10 mouse cellular contexts compared by ENCODE assay signal in the genomic region with DNA sequence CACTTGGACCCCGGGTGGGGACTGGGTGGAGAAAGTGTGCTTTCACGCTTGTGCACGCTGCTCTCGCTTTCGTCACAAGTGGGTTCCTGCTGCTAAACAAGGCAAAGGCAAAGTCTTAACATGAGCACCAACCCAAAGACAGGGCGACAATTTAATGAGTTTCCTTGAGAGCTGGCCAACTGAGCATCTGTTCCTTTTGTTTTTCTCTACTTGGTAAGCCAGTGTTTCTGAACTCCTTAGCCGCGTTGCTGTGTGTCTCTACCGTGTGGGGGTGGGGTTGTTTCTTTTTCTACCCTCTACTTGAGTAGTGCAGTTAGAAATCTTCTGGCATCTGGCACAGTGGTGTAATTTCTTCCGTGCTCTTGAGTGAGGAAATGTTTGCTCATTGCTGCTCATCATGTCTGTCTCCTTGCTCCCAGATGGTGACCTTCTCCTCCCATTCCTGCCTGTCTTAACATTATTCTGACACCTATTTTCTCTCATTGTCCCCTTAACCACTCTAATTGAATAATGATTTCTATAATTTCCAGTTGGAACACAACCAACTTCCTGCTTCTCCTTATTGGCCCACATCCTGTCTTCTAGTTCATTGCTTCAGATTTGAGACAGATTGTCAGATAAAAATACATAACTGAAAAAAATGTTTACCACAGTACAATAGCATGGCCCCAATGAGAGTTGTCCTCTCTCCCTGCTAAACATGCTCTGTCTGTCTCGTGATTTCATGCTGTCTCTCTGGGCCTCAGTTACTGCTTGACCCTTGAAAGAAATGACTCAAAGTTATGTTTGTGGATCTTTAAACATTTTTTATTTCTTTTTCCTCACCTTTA.
DNase-seq lines count a peak whose midpoint lies in the region; ATAC-seq and TF ChIP-seq lines count a peak whose summit lies in the region.
"Had no signal": no experiment of that assay in that cellular context is flagged by ENCODE, and none has a peak within 500 bp of the region (broad histone marks: within the 10 kb centered on the region; RNA-seq: fewer than 3 reads in every experiment).

No protein-coding gene starts in this region.

- TF ChIP-seq RAD21 in MEL (IDR thresholded peaks at IDR 0.05; ENCODE audit: low read depth, low read length) = no peak

- H3K4me2 ChIP-seq in kidney, embryonic 16.5 days (replicated peaks; ENCODE audit: low read depth, low read length) = no peak overlapping the region; the same call in 1 of the 2 replicates
- no peak overlapping the region for H3K4me2 ChIP-seq in intestine, embryonic 16.5 days (ENCODE audit: low read depth, low read length)
- H3K4me2 ChIP-seq: heart, embryonic 15.5 days had no signal

- H3K27me3 ChIP-seq in kidney, embryonic 16.5 days (ENCODE audit: insufficient read depth, low read length) = no peaks in the 10 kb centered on the region
- H3K27me3 ChIP-seq in MEL (ENCODE audit: control insufficient read depth in 1 of 2, insufficient read depth in 2 of 2, low read length in 2 of 2) = no peaks in the 10 kb centered on the region
- H3K27me3 ChIP-seq in intestine, embryonic 16.5 days (replicated peaks; ENCODE audit: control insufficient read depth, insufficient read depth, low read length) = no peaks in the 10 kb centered on the region
- H3K27me3 ChIP-seq: heart, embryonic 15.5 days; megakaryocyte, embryonic 14.5 days had no signal

- WGBS in kidney, embryonic 16.5 days = 53% methylated on average over 11 of the region's 11 CpGs
- WGBS in lung, adult 2 months = 29% methylated on average over 11 of the region's 11 CpGs
- WGBS in intestine, embryonic 16.5 days = 59% methylated on average over 11 of the region's 11 CpGs

- peak; percentile 29 for DNase-seq in kidney, postnatal 14 days
- peak; percentile 30 for DNase-seq in MEL (ENCODE audit: low read depth, low spot score)
- peak; percentile 51 for DNase-seq in cerebellum, adult 11-12 months
- no peak for DNase-seq in lung, adult 2 months
- DNase-seq in thymus, postnatal 0 days (ENCODE audit: low spot score) = peak; percentile 83
- DNase-seq in heart, postnatal 25 days (ENCODE audit: low spot score) = no peak

- TF ChIP-seq POLR2A in MEL (IDR thresholded peaks at IDR 0.05; ENCODE audit: control insufficient read depth in 1 of 2, insufficient read depth in 1 of 2, low read depth in 1 of 2, low read length in 2 of 2, poor library complexity in 1 of 2) = no peak
- no peak for TF ChIP-seq POLR2A in lung, adult 2 months (IDR thresholded peaks at IDR 0.05; ENCODE audit: borderline replicate concordance, extremely low read depth, low read depth, low read length)

- H3K9me3 ChIP-seq in kidney, embryonic 16.5 days (ENCODE audit: low read length) = no peaks in the 10 kb centered on the region
- H3K9me3 ChIP-seq in MEL (replicated peaks; ENCODE audit: insufficient read depth, low read length) = no peaks in the 10 kb centered on the region
- no peaks in the 10 kb centered on the region for H3K9me3 ChIP-seq in intestine, embryonic 16.5 days (ENCODE audit: control insufficient read depth, low read length)
- H3K9me3 ChIP-seq: heart, embryonic 15.5 days; megakaryocyte, embryonic 14.5 days had no signal

- H3K79me2 ChIP-seq in MEL (ENCODE audit: control insufficient read depth, insufficient read depth, low read length, poor library complexity) = no peaks in the 10 kb centered on the region

- peaks cover 6% of the 10 kb centered on the region for H3K36me3 ChIP-seq in kidney, embryonic 16.5 days (ENCODE audit: insufficient read depth, low read length)
- H3K36me3 ChIP-seq in MEL (ENCODE audit: control insufficient read depth in 1 of 2, insufficient read depth in 2 of 2, low read length in 2 of 2) = peaks cover 0 to 5% of the 10 kb centered on the region in 2 experiments; a peak in 2 of 4 replicates
- H3K36me3 ChIP-seq in intestine, embryonic 16.5 days (ENCODE audit: control insufficient read depth, insufficient read depth, low read length) = no peaks in the 10 kb centered on the region
- H3K36me3 ChIP-seq: heart, embryonic 15.5 days had no signal

- no peak overlapping the region for H3K27ac ChIP-seq in kidney, embryonic 16.5 days (ENCODE audit: low read length)
- no peak overlapping the region for H3K27ac ChIP-seq in MEL (ENCODE audit: control insufficient read depth, low read depth, low read length)
- H3K27ac ChIP-seq in intestine, embryonic 16.5 days (ENCODE audit: low read length) = no peak overlapping the region
- H3K27ac ChIP-seq: heart, embryonic 15.5 days had no signal

- ATAC-seq in kidney, embryonic 16.5 days (ENCODE audit: low FRiP score, low TSS enrichment) = no peak
- no peak for ATAC-seq in intestine, embryonic 16.5 days

- TF ChIP-seq EP300 in MEL (IDR thresholded peaks at IDR 0.05; ENCODE audit: low read depth in 1 of 2, low read length in 2 of 2) = peak; percentile 27 to 38; a peak in 1 of 4 replicates

- no peak overlapping the region for H3K9ac ChIP-seq in kidney, embryonic 16.5 days (replicated peaks; ENCODE audit: low read length)
- H3K9ac ChIP-seq in MEL (ENCODE audit: control insufficient read depth, low read depth, low read length, poor library complexity, severe bottlenecking) = no peak overlapping the region
- H3K9ac ChIP-seq in intestine, embryonic 16.5 days (ENCODE audit: low read depth, low read length) = no peak overlapping the region
- H3K9ac ChIP-seq: heart, embryonic 15.5 days had no signal

- intact Hi-C loops in heart, postnatal 25 days (cut with DNase I) = no loop called here

- H3K4me1 ChIP-seq in kidney, embryonic 16.5 days (ENCODE audit: insufficient read depth, low read length) = peaks cover 9% of the 10 kb centered on the region; the same call in 1 of the 2 replicates
- H3K4me1 ChIP-seq in MEL (ENCODE audit: control insufficient read depth in 1 of 2, insufficient read depth in 2 of 2, low read length in 2 of 2) = peaks cover 0 to 2% of the 10 kb centered on the region in 2 experiments; a peak in 1 of 4 replicates
- H3K4me1 ChIP-seq in lung, adult 2 months (ENCODE audit: control insufficient read depth, insufficient read depth, low read length) = peaks cover 14% of the 10 kb centered on the region
- peaks cover 8% of the 10 kb centered on the region; the same call in 1 of the 2 replicates for H3K4me1 ChIP-seq in intestine, embryonic 16.5 days (ENCODE audit: control insufficient read depth, insufficient read depth, low read length)

- TF ChIP-seq CTCF in MEL (IDR thresholded peaks at IDR 0.05 in 2 of 3, conservative IDR thresholded peaks at IDR 0.05 in 1 of 3; ENCODE audit: control insufficient read depth in 1 of 3, insufficient read depth in 1 of 3, low read depth in 2 of 3, low read length in 3 of 3, poor library complexity in 1 of 3, severe bottlenecking in 1 of 3) = no peak
- TF ChIP-seq CTCF in lung, adult 2 months (IDR thresholded peaks at IDR 0.05; ENCODE audit: insufficient read depth, low read length) = no peak

- no peak overlapping the region for H3K4me3 ChIP-seq in kidney, embryonic 16.5 days (ENCODE audit: low read length)
- H3K4me3 ChIP-seq in MEL (ENCODE audit: control insufficient read depth in 1 of 2, insufficient read depth in 1 of 2, low read depth in 2 of 2, low read length in 2 of 2) = no peak overlapping the region
- peak overlapping the region; percentile 11 for H3K4me3 ChIP-seq in lung, adult 2 months (replicated peaks; ENCODE audit: extremely low read depth, low read depth, low read length)
- no peak overlapping the region for H3K4me3 ChIP-seq in intestine, embryonic 16.5 days (ENCODE audit: low read length)
- H3K4me3 ChIP-seq: heart, embryonic 15.5 days; megakaryocyte, embryonic 14.5 days had no signal

TF ChIP-seq in MEL, 35 proteins besides CTCF, POLR2A, EP300 and RAD21:
- 0 out of 2 replicates have a peak, but pooled peaks have one; percentile 18 for TF ChIP-seq GATA1 (IDR thresholded peaks at IDR 0.05; ENCODE audit: low read depth, low read length)
- TF ChIP-seq TBP (IDR thresholded peaks at IDR 0.05; ENCODE audit: low read depth, low read length) = no peak
- peak; percentile 36; the same call in 1 of the 2 replicates for TF ChIP-seq ZNF384 (IDR thresholded peaks at IDR 0.05; ENCODE audit: low read depth, low read length)
- no peak for TF ChIP-seq ETS1 (IDR thresholded peaks at IDR 0.05; ENCODE audit: low read depth, low read length)
- peak; percentile 79 for TF ChIP-seq RCOR1 (IDR thresholded peaks at IDR 0.05; ENCODE audit: low read depth, low read length)
- no peak for TF ChIP-seq MAZ (IDR thresholded peaks at IDR 0.05; ENCODE audit: low read depth, low read length)
- no peak for TF ChIP-seq USF2 (IDR thresholded peaks at IDR 0.05; ENCODE audit: borderline replicate concordance in 1 of 2, insufficient read depth in 1 of 2, low read depth in 1 of 2, low read length in 2 of 2)
- TF ChIP-seq ELF1 (IDR thresholded peaks at IDR 0.05; ENCODE audit: low read depth, low read length) = 0 out of 2 replicates have a peak, but pooled peaks have one; percentile 20

Comparison
In these comparisons a context has a peak if more than half of its experiments do, and no peak if none do; other contexts are left out.
1. DNase-seq: peak in kidney, postnatal 14 days (single experiment), MEL (single experiment), cerebellum, adult 11-12 months (single experiment) and thymus, postnatal 0 days (single experiment); none in lung, adult 2 months (single experiment) and heart, postnatal 25 days (single experiment).